Mouse (Mus musculus): Measurements from ENCODE around the gene Dcaf7. TPM values are rescaled to one million over a fixed set of nuclear protein-coding genes. Genes with fewer than 3 reads are reported as not detected.

The Dcaf7 gene
- total and polyA plus RNA-seq, 3 experiments: 71.5 to 93.4 (median 79.5) TPM

DNA sequence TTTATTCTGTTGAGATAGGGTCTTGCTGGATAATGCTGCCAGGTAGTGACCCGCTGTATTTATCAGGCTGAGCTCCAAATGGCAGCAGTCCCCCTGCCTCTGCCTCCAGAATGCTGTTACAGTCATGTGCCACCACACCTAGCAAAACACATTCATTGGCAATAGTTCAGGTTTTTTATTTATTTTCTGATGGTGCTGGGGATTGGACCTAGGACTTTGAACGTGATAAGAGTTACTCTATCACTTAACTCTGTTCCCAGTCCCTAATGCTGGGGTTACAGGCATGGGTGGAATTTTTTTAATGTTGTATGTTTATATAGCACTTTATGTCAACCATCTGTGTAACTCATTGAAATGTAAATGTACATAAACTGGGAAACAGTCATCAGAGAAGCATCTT lies 17.2 kb downstream of the Dcaf7 start:
- Histone ChIP-seq H3K4me3 (replicated peaks in 1 of 3; ENCODE audit: low read depth in 2 of 3, low read length in 2 of 3, poor library complexity in 1 of 3) (no peak overlapping the region), H3K27ac (ENCODE audit: insufficient read depth, low read depth) (no peak overlapping the region), H3K36me3 (replicated peaks in 1 of 2; ENCODE audit: control insufficient read depth in 1 of 2, insufficient read depth in 1 of 2, low read length in 1 of 2) (peaks cover 83 to 97% of the 10 kb centered on the region in 2 experiments), H3K4me1 (ENCODE audit: control insufficient read depth in 1 of 2, insufficient read depth in 2 of 2) (no peaks in the 10 kb centered on the region), H3K4me2 (ENCODE audit: insufficient read depth, low read depth, poor library complexity, severe bottlenecking) (no peak overlapping the region), H3K9ac (ENCODE audit: insufficient read depth, low read depth) (no peak overlapping the region), H3K27me3 (replicated peaks) (no peaks in the 10 kb centered on the region), H3K79me2 (replicated peaks; ENCODE audit: control insufficient read depth, extremely low read depth, insufficient read depth, poor library complexity, severe bottlenecking) (no peaks in the 10 kb centered on the region), H3K9me3 (replicated peaks; ENCODE audit: low read length) (no peaks in the 10 kb centered on the region)
- no peak for DNase-seq (ENCODE audit: extremely low read depth)
- TF ChIP-seq EP300 (IDR thresholded peaks at IDR 0.05; ENCODE audit: low read length) (no peak), USF2 (conservative IDR thresholded peaks at IDR 0.05; ENCODE audit: low read depth, low read length) (no peak)
- in situ Hi-C loops (cut with MboI; ENCODE audit: low pct_ligation_motif_present, low pct_unique_long_range_greater_than_20kb, low sequenced_read_pairs): no loop called here
- dilution Hi-C loops (cut with MboI; ENCODE audit: extremely low pct_ligation_motif_present, extremely low pct_unique_long_range_greater_than_20kb, low sequenced_read_pairs): loop anchor here (25.0 kb wide), 1 partner anchor 117 kb away; no protein-coding TSS in a partner anchor

- Histone ChIP-seq H3K27ac (ENCODE audit: insufficient read depth, low read depth) (no peak overlapping the region), H3K4me3 (replicated peaks in 1 of 3; ENCODE audit: low read depth in 2 of 3, low read length in 2 of 3, poor library complexity in 1 of 3) (no peak overlapping the region), H3K4me1 (ENCODE audit: control insufficient read depth in 1 of 2, insufficient read depth in 2 of 2) (no peaks in the 10 kb centered on the region), H3K79me2 (replicated peaks; ENCODE audit: control insufficient read depth, extremely low read depth, insufficient read depth, poor library complexity, severe bottlenecking) (no peaks in the 10 kb centered on the region), H3K9ac (ENCODE audit: insufficient read depth, low read depth) (no peak overlapping the region), H3K27me3 (replicated peaks) (no peaks in the 10 kb centered on the region), H3K9me3 (replicated peaks; ENCODE audit: low read length) (no peaks in the 10 kb centered on the region), H3K4me2 (ENCODE audit: insufficient read depth, low read depth, poor library complexity, severe bottlenecking) (no peak overlapping the region), H3K36me3 (replicated peaks in 1 of 2; ENCODE audit: control insufficient read depth in 1 of 2, insufficient read depth in 1 of 2, low read length in 1 of 2) (peaks cover 80 to 97% of the 10 kb centered on the region in 2 experiments)
- TF ChIP-seq SMC3 (IDR thresholded peaks at IDR 0.05; ENCODE audit: low read depth, low read length) (no peak), USF2 (conservative IDR thresholded peaks at IDR 0.05; ENCODE audit: low read depth, low read length) (no peak), HCFC1 (IDR thresholded peaks at IDR 0.05; ENCODE audit: low read depth, low read length) (no peak), SIN3A (IDR thresholded peaks at IDR 0.05; ENCODE audit: low read length) (no peak), CTCF (conservative IDR thresholded peaks at IDR 0.05 in 1 of 2, IDR thresholded peaks at IDR 0.05 in 1 of 2; ENCODE audit: low read depth in 2 of 2, low read length in 2 of 2) (no peak), JUND (conservative IDR thresholded peaks at IDR 0.05; ENCODE audit: low read depth, low read length) (no peak), BHLHE40 (IDR thresholded peaks at IDR 0.05; ENCODE audit: low read depth, low read length) (no peak), TCF12 (IDR thresholded peaks at IDR 0.05; ENCODE audit: low read depth, low read length) (no peak), JUN (IDR thresholded peaks at IDR 0.05; ENCODE audit: insufficient read depth, low read depth, low read length) (no peak), GABPA (IDR thresholded peaks at IDR 0.05; ENCODE audit: insufficient replicate concordance, low read depth, low read length) (no peak), MXI1 (IDR thresholded peaks at IDR 0.05; ENCODE audit: low read depth, low read length) (no peak), KAT2A (IDR thresholded peaks at IDR 0.05; ENCODE audit: insufficient replicate concordance, low read length) (no peak), E2F4 (IDR thresholded peaks at IDR 0.05; ENCODE audit: insufficient replicate concordance, low read depth, low read length) (no peak), ELF1 (IDR thresholded peaks at IDR 0.05; ENCODE audit: low read depth, low read length) (no peak), CHD2 (IDR thresholded peaks at IDR 0.05; ENCODE audit: low read length) (no peak), POLR2AphosphoS2 (IDR thresholded peaks at IDR 0.05; ENCODE audit: low read depth, low read length) (no peak)
- dilution Hi-C loops (cut with MboI; ENCODE audit: extremely low pct_ligation_motif_present, extremely low pct_unique_long_range_greater_than_20kb, low sequenced_read_pairs): loop anchor here (25.0 kb wide), 1 partner anchor 117 kb away; no protein-coding TSS in a partner anchor
- in situ Hi-C loops (cut with MboI; ENCODE audit: low pct_ligation_motif_present, low pct_unique_long_range_greater_than_20kb, low sequenced_read_pairs): no loop called here
- DNase-seq (ENCODE audit: extremely low read depth): no peak
Measured at GRCm38 (mm10) chr11:106054600-106054999, 17.9 kb downstream of the Dcaf7 start.

Measured in CH12.LX (cell line).